Mouse (Mus musculus) myocyte (in vitro differentiated cells): ENCODE measurements at regions not wholly inside any gene's neighbourhood (a gene's known extent, or its start where the extent isn't known, plus 50 kb on each side); places are given as distances from the start of the nearest gene placed in this dataset.

Experiments used
- H3K27me3 ChIP-seq: one replicate; pipeline ENCODE4 v1.6.1; 2011; ENCODE audit not compliant: control insufficient read depth, insufficient read depth, insufficient read length
- H3K36me3 ChIP-seq: one replicate; pipeline ENCODE4 v1.6.1; 2011; ENCODE audit not compliant: control insufficient read depth, insufficient read depth
- H3K4me2 ChIP-seq: one replicate; pipeline ENCODE4 v1.6.1; 2011; ENCODE audit warnings: low read depth, control low read depth
- H3K4me3 ChIP-seq: one replicate; pipeline ENCODE4 v1.5.1; 2011; ENCODE audit warnings: mild to moderate bottlenecking, control low read depth, moderate library complexity
- H3K79me2 ChIP-seq: one replicate; pipeline ENCODE4 v1.6.1; 2011; ENCODE audit not compliant: control insufficient read depth, insufficient read depth
- H3ac ChIP-seq: one replicate; pipeline ENCODE4 v1.6.1; 2011; ENCODE audit not compliant: control insufficient read depth, insufficient read length
- CEBPB ChIP-seq: IDR thresholded peaks from 2 replicates; pipeline ENCODE4 v1.6.1; 2011; ENCODE audit warnings: mild to moderate bottlenecking, moderate library complexity; ENCODE audit not compliant: poor library complexity, insufficient read depth, severe bottlenecking
- E2F4 ChIP-seq: IDR thresholded peaks from one replicate; pipeline ENCODE4 v1.6.1; 2011; ENCODE audit warnings: mild to moderate bottlenecking, control low read depth, moderate library complexity; ENCODE audit not compliant: insufficient read depth
- MAX ChIP-seq: IDR thresholded peaks from one replicate; pipeline ENCODE4 v1.6.1; 2011; ENCODE audit warnings: low read depth, mild to moderate bottlenecking, control low read depth
- MYOD1 ChIP-seq, 3 experiments: IDR thresholded peaks; one replicate each; pipeline ENCODE4 v1.6.1; 2011; ENCODE audit warnings: control low read depth in 2 of 3, low read depth in 2 of 3, mild to moderate bottlenecking in 2 of 3, moderate library complexity in 1 of 3; ENCODE audit not compliant: insufficient read length in 2 of 3, control insufficient read depth in 1 of 3
- MYOG ChIP-seq, 3 experiments: IDR thresholded peaks; one replicate each; pipeline ENCODE4 v1.6.1; 2011; ENCODE audit warnings: control low read depth in 2 of 3, low read depth in 2 of 3, mild to moderate bottlenecking in 2 of 3; ENCODE audit not compliant: insufficient read length in 2 of 3, control insufficient read depth in 1 of 3, insufficient read depth in 1 of 3
- POLR2A ChIP-seq: IDR thresholded peaks from one replicate; pipeline ENCODE4 v1.6.1; 2011; ENCODE audit warnings: low read depth, mild to moderate bottlenecking, control low read depth, moderate library complexity; ENCODE audit not compliant: insufficient read length
- POLR2AphosphoS2 ChIP-seq: IDR thresholded peaks from one replicate; pipeline ENCODE4 v1.6.1; 2011; ENCODE audit warnings: low read depth, control low read depth; ENCODE audit not compliant: insufficient read length
- REST ChIP-seq: IDR thresholded peaks from one replicate; pipeline ENCODE4 v1.6.1; 2011; ENCODE audit warnings: mild to moderate bottlenecking, control low read depth, moderate library complexity; ENCODE audit not compliant: insufficient read depth, insufficient read length
- SRF ChIP-seq: IDR thresholded peaks from one replicate; pipeline ENCODE4 v1.6.1; 2011; ENCODE audit warnings: low read depth; ENCODE audit not compliant: control insufficient read depth, insufficient read length
- TCF12 ChIP-seq: IDR thresholded peaks from one replicate; pipeline ENCODE4 v1.6.1; 2011; ENCODE audit warnings: mild to moderate bottlenecking, control low read depth; ENCODE audit not compliant: poor library complexity, insufficient read depth, severe bottlenecking
- TCF3 ChIP-seq: IDR thresholded peaks from one replicate; pipeline ENCODE4 v1.6.1; 2011; ENCODE audit warnings: low read depth, control low read depth; ENCODE audit not compliant: insufficient read length
- USF1 ChIP-seq: IDR thresholded peaks from one replicate; pipeline ENCODE4 v1.6.1; 2011; ENCODE audit warnings: low read depth, mild to moderate bottlenecking, control low read depth, moderate library complexity

DNA sequence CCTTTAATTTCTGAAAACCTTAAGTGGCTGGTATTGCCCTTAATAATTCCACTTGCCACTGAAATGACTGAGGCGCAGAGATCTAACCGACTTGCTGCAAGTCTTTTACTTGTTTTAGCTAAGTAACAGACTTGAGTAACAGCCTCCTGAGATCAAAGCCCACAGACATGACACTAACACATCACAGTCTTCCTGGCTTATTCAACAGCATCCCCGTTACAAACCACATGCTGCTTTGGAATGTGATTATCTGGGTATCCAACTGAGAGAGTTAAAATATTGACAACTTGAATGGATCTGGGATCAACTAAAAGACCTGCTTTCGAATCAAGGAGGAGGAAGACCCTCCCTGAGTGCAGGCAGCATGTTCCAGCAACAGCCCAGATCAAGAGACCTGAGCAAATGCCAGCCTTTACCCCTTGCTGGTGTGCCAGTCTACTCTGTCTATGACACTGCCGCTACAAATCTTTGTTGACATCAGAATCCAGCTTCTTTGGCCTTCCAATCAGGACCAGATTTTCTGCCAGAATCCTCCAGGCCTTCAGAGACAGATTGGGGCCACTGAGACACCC lies 258.7 kb upstream of the Fermt1 start:
- H3K4me3 ChIP-seq, result no peak overlapping the region
- H3K27me3 ChIP-seq, result no peaks in the 10 kb centered on the region
- no peak overlapping the region for H3ac ChIP-seq
- no peaks in the 10 kb centered on the region for H3K36me3 ChIP-seq
- H3K4me2 ChIP-seq, result no peak overlapping the region
- H3K79me2 ChIP-seq, result no peaks in the 10 kb centered on the region
- TF ChIP-seq CEBPB (no peak), USF1 (no peak), SRF (no peak), POLR2AphosphoS2 (no peak), MYOG (IDR thresholded peaks at IDR 0.05; ENCODE audit: control insufficient read depth in 1 of 3, insufficient read depth in 1 of 3, insufficient read length in 2 of 3, low read depth in 2 of 3) (no peak), E2F4 (no peak), POLR2A (no peak), REST (no peak), MYOD1 (IDR thresholded peaks at IDR 0.05; ENCODE audit: control insufficient read depth in 1 of 3, insufficient read length in 2 of 3, low read depth in 2 of 3) (no peak), TCF3 (no peak), MAX (no peak), TCF12 (no peak)

DNA sequence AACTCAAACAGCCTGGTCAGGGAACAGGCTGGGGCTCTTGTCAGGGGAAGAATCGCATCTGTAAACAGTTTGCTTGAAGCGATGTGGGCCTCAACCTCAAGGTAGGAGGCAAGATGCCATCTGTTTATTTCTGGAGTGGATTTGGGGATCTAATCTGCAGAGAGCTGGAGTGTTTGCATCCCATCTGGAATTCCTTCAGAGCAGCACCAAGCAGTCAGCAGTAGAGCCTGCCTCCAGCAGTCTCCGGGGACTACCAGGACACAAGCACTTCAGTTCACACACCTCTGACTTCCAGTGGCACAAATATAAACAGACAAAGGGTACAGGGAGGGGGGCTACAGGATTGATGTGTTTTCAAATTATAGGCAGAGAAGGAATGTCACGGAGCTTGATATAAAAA lies 262.8 kb upstream of the Fermt1 start:
- Histone ChIP-seq H3K27me3 (no peaks in the 10 kb centered on the region), H3ac (no peak overlapping the region), H3K36me3 (no peaks in the 10 kb centered on the region), H3K4me2 (no peak overlapping the region), H3K4me3 (no peak overlapping the region), H3K79me2 (no peaks in the 10 kb centered on the region)
- TF ChIP-seq POLR2AphosphoS2 (no peak), CEBPB (no peak), USF1 (no peak), E2F4 (no peak), TCF3 (no peak), REST (no peak), SRF (no peak), POLR2A (no peak), MYOG (IDR thresholded peaks at IDR 0.05; ENCODE audit: control insufficient read depth in 1 of 3, insufficient read depth in 1 of 3, insufficient read length in 2 of 3, low read depth in 2 of 3) (no peak), MYOD1 (IDR thresholded peaks at IDR 0.05; ENCODE audit: control insufficient read depth in 1 of 3, insufficient read length in 2 of 3, low read depth in 2 of 3) (no peak), TCF12 (no peak), MAX (no peak)

GRCm38 (mm10) chr2:133221762-133222556 lies 276.3 kb upstream of the Fermt1 start:
- TF ChIP-seq MYOD1 (IDR thresholded peaks at IDR 0.05; ENCODE audit: control insufficient read depth in 1 of 3, insufficient read length in 2 of 3, low read depth in 2 of 3) (no peak), E2F4 (no peak), TCF3 (no peak), SRF (no peak), TCF12 (no peak), CEBPB (no peak), MAX (no peak)
- Histone ChIP-seq H3K36me3 (no peaks in the 10 kb centered on the region), H3K4me2 (no peak overlapping the region), H3K79me2 (no peaks in the 10 kb centered on the region), H3K27me3 (no peaks in the 10 kb centered on the region), H3K4me3 (no peak overlapping the region), H3ac (no peak overlapping the region)

GRCm38 (mm10) chr2:133235175-133235920 lies 289.6 kb upstream of the Fermt1 start:
- Histone ChIP-seq H3K27me3 (no peaks in the 10 kb centered on the region), H3K4me2 (no peak overlapping the region), H3ac (no peak overlapping the region), H3K79me2 (no peaks in the 10 kb centered on the region), H3K4me3 (no peak overlapping the region), H3K36me3 (no peaks in the 10 kb centered on the region)
- no peak for TF ChIP-seq CEBPB
- TF ChIP-seq MYOG (IDR thresholded peaks at IDR 0.05; ENCODE audit: control insufficient read depth in 1 of 3, insufficient read depth in 1 of 3, insufficient read length in 2 of 3, low read depth in 2 of 3), result no peak
- no peak for TF ChIP-seq TCF12
- TF ChIP-seq REST, result no peak
- no peak for TF ChIP-seq E2F4
- TF ChIP-seq POLR2A, result no peak
- TF ChIP-seq SRF, result no peak
- no peak for TF ChIP-seq MYOD1 (IDR thresholded peaks at IDR 0.05; ENCODE audit: control insufficient read depth in 1 of 3, insufficient read length in 2 of 3, low read depth in 2 of 3)
- TF ChIP-seq TCF3, result no peak
- no peak for TF ChIP-seq USF1
- TF ChIP-seq MAX, result no peak
- TF ChIP-seq POLR2AphosphoS2, result no peak
